Mouse (Mus musculus) heart, adult 11 months (tissue): ENCODE results near the gene Setd1b.

Source experiments
- DNase-seq: peaks from one replicate; pipeline ENCODE4 v3.0.0; 2022

Setd1b gene

DNA sequence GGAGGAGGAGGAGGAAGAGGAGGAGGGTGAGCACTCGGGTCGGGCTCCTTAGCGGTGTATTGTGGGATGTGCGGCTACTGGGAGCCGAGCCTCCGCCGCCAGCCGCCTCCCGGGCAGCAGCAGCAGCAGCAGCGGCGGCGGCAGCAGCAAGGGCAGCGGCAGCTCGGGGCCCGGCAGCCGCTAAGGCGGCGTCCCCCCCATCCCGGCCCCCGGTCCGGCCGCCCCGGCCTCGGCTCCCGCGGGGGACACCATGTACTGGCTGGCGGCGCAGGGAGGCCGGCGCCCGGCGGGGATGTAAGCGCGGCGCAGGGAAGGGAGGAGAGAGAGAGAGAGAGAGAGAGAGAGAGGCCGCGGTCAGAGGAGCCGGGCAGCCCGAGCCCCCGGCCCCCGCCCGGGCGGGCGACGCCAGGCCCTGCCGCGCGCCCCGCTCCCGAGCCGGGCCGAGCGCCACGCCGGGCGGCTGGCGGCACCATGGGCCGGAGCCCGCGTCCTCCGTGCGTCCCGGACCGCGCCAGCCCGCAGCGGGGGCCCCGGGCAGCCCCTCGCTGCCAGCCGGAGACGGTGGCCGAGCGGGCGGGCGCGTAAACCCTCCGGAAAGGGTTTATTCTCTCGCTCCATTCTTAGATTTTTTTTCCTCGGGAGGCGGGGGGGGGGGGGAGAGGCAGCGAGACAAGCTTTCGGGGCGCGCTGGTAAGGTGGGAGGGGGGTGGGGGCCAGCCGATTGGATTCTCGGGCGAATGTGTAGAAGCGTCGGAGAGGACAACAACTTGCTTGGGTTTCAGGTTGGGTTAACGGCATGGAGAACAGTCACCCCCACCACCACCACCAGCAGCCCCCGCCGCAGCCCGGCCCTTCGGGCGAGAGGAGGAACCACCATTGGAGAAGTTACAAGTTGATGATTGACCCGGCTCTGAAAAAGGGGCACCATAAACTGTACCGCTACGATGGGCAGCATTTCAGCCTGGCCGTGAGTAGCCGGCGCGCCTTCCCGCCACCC lies at the start of gene Setd1b:
Gene Setd1b (plus strand): TSS at position 33 of the 997 bp plus-strand sequence.
- DNase-seq = peak; percentile 97

DNA sequence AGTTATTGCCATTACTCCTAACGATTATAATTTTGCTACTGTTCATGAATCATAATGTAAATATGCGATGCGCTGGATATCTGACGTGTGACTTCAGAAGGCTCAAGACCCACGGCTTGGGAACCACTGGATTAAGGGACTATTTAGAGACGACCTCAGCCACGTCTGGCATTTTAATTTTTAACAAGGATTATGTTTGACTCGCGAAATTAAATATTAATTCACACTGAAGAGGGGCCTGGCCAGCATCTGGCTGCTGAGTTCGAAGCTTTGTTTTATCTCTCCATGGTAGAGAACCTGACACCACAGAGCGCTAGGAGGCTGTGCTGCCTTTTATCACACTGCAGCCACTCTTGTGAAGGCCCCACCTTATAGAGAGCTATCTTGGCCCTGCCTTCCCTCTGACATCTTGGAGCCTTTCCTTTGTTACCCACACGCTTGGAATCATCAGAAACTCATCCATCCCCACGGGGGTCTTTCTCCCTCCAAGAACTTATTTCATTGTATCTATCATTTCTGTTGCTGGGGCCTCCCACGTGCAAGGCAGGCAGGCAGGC lies 48.8 kb upstream of the Setd1b start:
- no peak for DNase-seq

DNA sequence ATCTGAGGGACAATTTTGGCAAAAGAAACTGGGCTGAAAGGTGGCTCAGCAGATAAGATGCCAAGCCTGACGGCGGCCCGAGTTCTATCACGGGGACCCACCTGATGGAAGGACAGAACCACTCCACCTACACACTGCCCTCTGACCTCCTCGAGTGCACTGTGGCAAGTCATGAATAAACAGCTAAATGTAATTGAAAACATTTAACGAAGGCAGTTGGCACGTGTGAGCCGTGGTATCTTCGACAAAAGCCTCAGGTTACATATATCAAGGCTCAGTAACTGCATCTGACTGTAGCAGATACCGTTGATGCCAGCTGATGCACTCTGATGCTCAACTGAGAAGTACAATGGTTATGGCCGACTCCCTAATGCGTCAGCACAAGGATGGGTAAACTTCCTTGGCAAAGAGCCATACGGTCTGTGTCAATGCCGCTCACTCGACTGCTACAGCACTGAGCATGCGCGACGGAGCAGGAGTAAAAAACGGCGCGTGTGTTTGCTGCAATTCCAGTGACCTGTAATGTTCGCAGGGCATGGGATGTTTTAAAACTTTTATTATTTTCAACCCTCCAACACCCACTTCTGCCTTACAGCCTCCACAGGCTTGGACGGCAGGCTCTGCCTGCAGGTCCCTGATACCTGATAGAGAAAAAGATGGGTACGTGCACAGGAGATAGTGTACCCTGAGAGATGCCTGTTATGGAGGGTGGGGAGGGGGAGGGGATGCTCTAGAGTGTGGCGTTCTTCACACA lies 47.6 kb upstream of the Setd1b start:
- no peak for DNase-seq

DNA sequence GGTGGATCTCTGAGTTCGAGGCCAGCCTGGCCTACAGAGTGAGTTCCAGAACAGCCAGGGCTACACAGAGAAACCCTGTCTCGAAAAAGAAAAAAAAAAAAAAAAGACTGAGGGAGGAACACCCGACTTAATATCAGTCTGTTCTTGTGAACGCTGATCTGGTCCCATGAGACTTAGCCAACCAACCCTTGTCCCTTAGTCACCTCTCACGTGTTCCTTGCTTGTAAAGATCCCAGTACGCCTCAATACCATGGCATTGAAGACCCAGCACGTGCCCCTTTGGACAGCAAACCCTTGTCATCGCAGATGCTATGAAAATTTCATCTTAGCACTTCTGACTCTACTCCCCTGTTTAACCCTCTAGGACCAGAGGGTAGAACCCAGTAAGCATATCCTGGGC lies 45.7 kb upstream of the Setd1b start:
- no peak for DNase-seq

DNA sequence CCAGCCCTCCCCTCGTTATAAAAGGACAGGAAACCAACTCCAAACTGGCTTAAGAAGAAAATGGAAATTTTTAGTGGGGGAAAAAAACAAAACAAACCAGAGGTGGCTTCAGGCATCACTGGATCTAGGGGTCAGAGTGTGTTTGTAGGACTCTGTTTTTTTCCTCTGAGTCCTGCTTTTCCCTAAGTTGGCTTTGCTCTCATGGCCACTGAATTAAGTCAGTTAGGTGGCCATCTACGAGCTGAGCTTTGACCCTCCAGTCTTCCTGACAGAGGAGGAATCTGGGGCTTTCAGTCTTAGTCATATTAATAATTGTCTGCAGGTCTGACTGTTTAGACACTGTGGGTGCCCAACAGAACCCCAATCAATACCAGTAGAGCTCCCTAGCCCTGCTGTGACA lies 43.5 kb upstream of the Setd1b start:
- no peak for DNase-seq

DNA sequence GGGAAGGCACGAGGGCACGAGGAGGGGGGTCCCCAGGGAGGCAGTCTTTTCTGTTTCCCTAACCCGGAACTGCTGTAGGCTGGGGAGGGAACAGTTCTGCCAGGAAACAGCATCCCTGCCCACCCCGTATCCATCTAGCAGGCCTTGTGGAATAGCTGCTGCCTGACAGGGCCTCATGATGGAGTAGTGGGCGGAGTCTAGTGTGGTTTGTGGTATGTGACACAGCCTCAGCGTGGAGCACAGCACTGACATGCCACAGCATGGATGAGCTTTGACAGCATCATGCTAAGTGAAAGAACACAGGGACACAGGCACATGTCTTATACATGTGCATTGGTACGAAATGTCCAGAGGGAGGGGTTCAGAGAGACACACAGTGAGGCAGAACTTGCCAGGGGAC lies 39.6 kb upstream of the Setd1b start:
- DNase-seq = no peak

DNA sequence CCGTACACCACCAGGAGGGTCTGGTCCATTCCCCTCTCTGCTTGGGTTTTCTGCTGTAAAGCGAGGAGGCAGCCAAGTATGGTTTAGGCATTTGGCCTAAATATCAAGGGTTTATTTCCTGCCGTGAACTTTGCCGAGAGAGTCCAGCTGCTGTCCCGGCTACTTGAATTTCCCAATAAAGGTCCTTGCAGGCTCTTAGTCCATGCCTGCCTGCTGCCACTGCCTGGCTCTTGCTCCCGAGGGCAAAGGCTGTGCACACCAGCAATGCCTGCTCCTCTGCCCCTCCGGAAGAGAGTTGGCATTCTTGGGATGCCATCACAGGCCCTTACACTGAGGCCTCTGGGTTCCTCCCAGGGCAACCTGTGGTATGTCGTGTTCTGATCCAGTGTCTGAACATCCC lies 38.4 kb upstream of the Setd1b start:
- peak; percentile 88 for DNase-seq

DNA sequence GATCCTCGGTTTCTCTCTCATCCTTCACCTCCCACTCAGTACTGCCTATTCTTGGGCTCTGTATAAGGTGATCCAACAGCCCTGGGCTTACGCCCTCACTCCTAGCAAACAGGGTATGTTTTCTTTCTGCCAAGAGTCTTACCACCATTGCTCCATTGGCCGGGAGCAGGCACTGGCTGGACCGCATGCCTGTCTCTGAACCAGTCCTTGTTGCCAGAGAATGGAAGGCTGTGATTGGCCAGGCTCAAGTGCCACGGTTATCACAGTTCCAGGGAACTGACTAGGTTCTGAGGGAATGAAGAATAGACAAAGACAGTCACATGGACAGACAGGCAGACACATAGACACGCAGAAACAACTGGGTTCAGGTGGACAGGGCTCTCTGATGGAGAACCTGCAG lies 37.2 kb upstream of the Setd1b start:
- DNase-seq = peak; percentile 98

DNA sequence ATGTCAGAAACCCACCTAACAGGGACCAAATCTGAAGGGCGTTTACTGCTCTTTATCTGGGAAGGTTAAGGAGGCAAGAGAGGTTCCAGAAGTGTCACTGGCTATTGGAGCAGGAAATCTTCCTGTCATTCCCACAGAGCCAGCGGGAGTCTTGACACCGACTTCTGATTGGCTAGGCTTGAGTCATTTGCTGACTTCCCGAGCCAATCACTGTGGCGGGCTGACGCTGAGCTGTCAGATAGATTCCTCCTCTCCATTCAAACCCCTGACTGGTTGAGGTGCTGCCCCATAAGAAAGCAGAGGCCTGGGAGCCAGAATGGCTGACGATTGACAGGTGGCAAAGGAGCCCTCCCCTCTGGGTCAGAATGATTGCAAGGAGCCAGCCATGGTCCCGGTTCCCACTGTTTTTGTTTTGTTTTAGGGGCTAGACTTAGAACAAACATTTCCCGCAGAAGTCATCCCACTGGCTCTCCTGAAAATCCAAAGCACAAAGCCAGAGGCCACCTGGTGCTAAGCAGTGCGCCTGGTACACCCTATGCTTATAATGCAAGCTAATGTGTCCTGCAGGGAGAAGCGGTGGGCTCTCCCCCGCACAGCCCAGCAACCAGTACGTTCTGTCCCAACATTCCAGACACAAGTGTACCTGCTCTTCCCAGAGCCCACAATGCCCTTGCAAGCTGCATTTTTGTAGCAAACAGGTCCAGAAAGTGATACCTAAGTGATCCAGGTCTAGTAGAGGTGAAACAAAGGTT lies 32.4 kb upstream of the Setd1b start:
- peak; percentile 94 for DNase-seq

DNA sequence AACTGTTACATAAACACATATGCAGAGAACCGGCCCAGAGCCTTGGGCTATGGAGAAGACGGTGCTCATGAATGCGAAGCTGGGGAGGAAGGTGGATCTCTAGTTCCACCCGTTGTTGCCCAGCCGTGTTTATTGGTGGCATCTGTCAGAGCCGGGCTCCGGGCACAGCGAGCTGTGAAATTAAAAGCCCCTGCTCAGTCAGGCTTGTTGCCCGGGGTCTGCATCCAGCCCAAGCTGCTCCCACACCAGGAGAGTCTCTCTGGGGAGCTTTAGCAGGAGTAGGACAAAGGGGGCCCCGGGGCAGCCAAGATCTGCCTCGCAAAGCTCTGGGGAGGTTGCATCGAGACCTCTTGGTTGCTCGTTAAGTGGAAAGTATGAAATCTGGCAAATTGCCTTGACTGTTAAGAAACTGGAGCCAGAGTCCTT lies 31.7 kb upstream of the Setd1b start:
- DNase-seq = no peak

DNA sequence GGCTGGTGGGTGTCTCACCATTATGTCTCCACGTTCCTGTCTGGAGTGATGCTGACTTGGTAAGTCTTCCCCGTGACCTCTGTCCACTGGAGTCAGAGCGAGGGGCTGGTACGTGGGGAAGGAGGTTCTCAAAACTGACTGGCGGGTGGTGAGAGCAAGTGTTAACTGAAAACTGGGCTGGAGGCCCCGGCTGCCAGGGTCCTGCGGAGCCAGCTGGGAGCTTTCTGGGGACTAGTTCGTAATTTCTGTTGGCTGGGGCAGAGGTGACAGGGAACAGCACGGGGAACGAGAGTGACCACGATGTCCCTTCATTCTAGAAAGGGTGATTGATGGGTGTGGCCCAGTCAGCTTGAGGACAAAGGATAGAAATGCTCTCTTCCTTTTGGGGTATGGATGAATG lies 27.9 kb upstream of the Setd1b start:
- peak; percentile 91 for DNase-seq

DNA sequence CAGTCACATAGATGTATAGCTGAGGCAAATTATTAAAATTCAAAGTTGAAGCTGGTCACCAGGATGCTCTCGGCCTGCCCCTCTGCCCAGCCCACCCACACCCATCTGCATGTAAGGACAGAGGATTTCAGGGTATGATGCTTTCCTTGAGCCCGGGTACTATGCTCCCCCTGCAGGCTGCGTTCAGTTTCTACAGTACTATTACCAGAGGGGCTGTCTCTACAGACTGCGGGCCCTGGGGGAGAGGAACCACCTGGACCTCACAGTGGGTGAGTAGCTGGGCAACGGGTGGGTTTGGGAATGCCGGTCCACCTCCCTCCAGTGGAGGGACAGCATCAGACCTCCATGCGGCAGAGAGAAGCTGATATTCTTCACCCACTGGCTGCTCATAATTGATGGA lies 27.1 kb upstream of the Setd1b start:
- DNase-seq = peak; percentile 90

DNA sequence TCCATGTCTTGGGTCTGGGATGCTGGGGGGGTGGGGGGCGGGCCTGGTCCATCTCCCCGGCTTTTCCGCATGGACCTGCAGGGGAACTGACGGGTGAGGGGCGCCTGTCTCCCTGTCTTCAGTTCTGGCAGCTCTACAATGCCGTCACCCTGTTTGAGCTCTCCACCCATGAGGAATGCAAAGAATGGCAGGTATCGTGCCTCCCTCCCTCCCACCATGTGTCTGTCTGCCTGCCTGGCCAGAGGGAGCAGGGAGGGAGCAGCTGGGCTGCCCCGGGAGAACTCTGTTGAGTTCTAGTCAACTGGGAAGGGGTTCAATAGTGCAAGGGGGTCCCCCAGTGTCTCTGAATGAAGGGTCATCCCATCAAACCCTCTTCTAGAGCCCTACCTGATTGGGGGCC lies 25.9 kb upstream of the Setd1b start:
- no peak for DNase-seq

DNA sequence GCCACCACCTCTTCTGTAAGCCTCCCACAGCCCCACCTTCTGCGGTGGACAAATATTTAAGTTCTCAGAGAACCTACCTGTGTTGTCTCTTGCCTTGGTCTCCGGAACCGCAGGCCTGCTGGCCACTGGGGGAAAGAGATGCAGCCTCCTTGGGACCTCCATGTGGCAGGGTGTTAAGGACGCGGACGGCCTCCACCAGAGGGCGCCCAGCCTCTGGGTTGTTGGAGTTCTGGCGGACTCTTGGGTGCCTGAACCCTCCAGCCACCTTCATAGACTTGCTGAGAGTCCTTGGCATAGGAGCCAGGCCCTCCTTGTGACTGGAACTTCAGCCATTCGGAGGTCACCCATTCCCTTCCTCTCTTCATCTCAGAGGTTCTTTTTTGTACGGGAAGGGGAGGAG lies 24.7 kb upstream of the Setd1b start:
- DNase-seq = peak; percentile 94

DNA sequence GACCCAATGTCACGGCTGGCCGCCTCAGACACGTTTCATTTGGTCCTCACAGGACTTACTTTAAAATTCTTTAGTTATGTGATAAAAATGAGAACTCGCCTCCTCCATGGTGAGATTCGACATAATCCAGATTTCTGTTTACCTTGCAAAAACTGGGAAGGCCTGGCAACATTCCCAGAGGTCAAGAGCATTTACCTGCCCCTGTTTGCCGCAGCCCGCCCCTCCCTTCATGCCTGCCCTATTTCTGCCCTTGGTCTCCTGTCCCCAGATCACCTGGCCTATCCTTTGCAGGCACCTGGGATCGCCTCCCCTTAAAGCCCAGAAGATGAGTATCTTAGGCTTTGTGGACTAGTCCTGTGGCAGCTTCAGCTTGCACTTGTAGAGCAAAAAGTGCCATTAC lies 24.2 kb upstream of the Setd1b start:
- DNase-seq = peak; percentile 90

DNA sequence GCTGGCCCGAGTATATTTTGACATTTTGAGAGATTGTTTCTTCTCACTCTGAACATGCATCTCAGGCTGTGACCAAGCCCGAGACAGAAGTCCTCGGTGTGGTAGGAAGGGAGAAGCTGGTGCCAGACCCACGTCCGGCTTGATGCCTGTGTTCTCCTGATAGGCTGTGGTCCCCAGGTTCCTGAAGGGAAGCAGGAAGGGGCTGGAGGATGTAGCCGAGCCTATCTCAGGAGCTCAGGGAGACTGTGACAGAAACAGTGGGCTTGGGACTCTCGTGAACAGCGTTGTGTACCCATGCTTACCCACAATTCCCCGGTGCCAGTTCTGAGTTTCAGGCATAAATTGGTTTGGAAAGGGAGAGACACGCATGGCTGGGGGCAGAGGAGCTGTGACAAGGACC lies 23.2 kb upstream of the Setd1b start:
- DNase-seq = peak; percentile 91

DNA sequence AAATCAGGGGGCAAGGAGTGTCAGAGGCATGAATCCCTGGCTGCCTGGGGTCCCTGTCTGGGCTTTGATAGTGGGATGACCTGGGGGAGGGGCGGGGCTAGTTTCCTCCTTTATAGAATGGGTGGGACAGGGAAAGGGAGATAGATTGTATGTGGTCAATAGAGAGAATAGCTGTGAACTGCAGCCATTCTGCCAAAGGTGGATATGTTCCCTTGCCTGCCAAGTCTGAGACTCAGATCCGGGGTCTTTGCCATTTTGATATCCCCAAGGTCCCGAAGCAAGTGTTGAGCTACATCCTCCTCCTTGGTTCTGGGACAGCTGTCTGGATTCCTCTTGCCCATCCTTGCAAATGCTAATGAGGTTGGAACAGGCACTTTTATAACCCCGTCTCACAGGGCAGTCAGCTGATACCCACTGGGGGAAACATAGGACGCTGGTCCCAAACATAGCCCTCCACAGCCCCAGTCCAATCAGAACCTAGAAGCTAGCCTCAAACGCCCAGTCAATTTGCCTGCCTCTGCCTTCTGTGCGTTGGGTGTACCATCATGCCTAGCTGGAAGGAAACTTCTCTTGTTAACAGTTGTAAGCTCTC lies 21.3 kb upstream of the Setd1b start:
- DNase-seq = peak; percentile 87

DNA sequence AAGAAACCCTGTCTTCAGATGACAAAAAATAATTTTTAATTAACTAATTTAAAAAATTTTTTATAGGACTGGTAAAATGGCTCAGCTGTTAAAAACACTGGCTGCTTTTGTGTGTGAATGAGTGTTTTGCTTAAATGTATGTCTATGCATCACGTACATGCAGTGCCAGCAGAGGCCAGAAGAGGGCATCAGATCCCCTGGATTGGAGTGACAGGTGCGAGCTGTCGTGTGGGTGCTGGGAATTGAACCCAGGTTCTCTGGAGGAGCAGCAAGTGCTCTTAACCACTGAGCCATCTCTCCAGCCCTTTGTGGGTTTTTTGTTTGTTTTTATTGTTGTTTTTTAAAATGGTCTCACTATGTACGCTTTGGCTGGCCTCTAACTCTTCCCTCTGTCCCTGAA lies 19.8 kb upstream of the Setd1b start:
- no peak for DNase-seq

DNA sequence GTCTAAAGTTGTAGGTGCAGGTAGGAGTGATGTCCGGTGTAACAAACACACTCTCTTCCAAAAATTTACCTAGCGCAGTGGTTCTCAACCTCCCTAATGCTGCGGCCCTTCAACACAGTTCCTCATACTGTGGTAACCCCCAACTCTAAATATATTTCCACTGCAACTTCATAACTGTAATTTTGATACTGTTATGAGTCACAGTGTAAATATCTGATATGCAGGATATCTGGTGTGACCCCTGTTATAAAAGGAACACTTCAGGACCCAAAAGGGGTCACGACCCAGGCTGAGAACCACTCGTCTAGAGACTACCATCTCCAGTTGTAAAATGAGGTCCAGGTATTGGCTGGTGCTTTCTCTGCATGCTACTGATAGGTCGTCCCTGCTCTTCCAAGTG lies 16.9 kb upstream of the Setd1b start:
- DNase-seq = peak; percentile 57

DNA sequence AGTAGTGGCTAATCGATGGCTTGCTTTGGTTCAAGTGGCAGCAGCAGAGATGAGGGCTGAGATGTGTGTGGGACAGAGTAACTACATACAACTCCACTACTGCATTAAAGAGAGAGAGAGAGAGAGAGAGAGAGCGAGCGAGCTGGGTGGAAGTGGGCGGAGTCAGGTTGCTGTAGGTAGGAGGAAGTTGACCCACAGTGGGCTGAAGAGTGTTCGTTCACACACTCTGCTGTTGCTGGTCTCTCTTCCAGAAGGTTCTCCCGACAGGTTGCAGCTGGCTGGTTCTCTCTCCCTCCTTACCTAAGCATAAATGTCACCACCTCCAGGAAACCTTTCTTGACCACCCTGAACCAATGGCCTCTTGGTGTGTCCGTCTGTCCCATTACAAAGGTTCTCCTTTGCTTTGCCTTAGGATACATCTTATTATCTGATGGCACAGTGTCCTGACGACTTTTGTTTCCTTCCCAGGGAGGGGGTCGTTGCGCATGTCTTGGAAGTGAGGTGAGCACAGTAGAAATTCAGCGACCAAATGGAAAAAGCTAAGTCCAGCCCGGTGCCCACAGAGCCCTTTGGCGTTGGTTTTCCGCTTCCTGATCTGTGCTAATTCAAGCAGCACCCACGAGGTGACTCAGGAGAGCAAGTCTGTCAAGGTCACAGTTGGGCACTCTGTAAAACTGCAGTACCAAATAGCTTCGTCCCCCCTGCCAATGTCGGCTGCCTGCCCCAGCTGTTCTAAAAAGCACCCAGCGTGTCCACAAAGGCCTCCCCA lies 16.2 kb upstream of the Setd1b start:
- peak; percentile 94 for DNase-seq

DNA sequence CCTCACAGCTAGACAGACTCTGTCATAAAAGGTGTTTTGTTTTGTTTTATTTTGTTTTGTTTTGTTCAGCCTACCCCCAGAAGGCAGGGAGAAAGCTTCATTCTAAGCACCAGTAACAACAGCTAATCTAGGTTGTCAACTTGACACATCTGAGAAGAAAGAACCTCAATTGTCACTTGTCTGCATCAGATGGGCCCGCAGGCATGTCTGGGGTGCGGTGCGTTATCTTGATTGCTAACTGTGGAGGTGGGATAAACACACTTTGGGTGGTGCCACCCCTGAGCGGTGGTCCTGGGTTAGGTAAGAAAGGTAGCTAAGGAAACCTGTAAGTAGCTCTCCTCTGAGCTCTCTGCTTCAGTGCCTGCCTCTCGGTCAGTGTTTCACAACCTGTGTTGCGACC lies 15.0 kb upstream of the Setd1b start:
- DNase-seq = no peak
